Mouse (Mus musculus): Measurements from ENCODE around the gene Gm7233.
"Not testable (repeated sequence)": the region's sequence is repeated elsewhere in the genome, so short reads cannot be mapped to it uniquely, and the experiment has no call there.

GRCm38 (mm10) chr14:43179567-43179966 is at the start of gene Gm7233:
- TF ChIP-seq POLR2A (IDR thresholded peaks at IDR 0.05; ENCODE audit: borderline replicate concordance, insufficient read depth, low read length); CTCF (IDR thresholded peaks at IDR 0.05; ENCODE audit: borderline replicate concordance, insufficient read depth, low read depth, low read length): not testable (repeated sequence)
